Mouse (Mus musculus) erythroblast, embryonic 14.5 days (primary cell): Measurements from ENCODE around the gene Nudcd2.

Experiments used
- GATA1 ChIP-seq: IDR thresholded peaks from 2 replicates; pipeline ENCODE4 v1.6.1; 2012; ENCODE audit warnings: low read length, inconsistent platforms, mixed read lengths
- TAL1 ChIP-seq: IDR thresholded peaks from 3 replicates; pipeline ENCODE4 v1.6.1; 2012; ENCODE audit warnings: low read length, inconsistent platforms, mixed read lengths

DNA sequence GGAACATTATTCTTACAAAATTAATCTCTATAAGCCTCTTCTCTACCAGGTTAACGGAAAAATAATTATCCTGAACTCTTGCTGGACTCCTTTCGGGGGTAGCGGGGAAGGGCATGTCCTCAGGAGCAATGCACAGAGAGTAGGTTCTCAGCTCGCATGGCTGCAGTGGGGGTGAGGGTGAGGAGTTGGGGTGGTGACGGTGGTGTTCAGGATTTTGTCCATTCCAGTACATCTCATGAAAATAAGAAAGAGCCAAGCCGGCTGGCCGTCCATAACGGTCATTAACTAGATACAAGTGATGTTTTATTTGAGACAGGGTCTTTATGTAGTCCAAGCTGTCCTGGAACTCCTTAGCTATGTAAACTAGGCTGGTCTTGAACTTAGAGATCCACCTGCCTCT lies 22.5 kb downstream of the Nudcd2 start:
- TF ChIP-seq GATA1 (no peak), TAL1 (no peak)
